Mouse (Mus musculus) central nervous system, embryonic 14 days (tissue): ENCODE results near the gene Gm17124. TPM values are rescaled to one million over a fixed set of nuclear protein-coding genes. Genes with fewer than 3 reads are reported as not detected.

ENCODE experiments used
- polyA plus RNA-seq: library from polyadenylated mRNA; depleted of rRNA; stranded (reverse); fragments of >200 nt; gene quantifications from 2 replicates; pipeline ENCODE4 v1.2.3, GENCODE M21; 2012; rRNA removed

Gm17124 gene
- not detected in 2 replicates for polyA plus RNA-seq

DNA sequence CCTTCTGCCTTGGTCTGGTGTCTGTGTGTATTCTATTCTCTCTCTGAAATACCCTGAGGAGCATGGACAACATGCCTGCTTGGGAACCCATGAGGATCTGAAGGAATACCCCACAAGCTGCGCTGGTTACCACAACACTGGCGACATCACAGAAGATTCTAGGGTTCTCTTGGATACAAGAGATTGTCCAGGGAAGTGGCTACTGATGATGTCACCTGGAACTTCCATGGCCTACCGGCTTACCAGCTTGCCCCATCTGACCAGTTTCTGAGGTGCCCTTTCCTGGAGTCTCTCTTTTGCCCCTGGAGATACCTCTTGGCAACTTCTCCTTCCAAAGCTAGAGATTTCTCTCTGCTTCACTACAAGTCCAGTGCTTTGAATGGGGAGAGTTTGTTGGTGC lies at the start of gene Gm17124:
Gene Gm17124, minus strand, starts transcription at position 101 of the 400 bp plus-strand sequence.

GRCm38 (mm10) chr14:42641817-42642216 lies 42.1 kb upstream of the Gm17124 start, which contains the start of gene Gm3633:
Gene Gm3633 (minus strand): TSS chr14:42641917.

Other genes with a start within 250 kb of the Gm17124 start
- not detected in 2 replicates for gene Gm8005, start 160.2 kb downstream of the Gm17124 start, polyA plus RNA-seq
- gene Gm8011, start 136.0 kb downstream of the Gm17124 start, polyA plus RNA-seq, result not detected in 2 replicates
- gene Gm8020, start 97.5 kb downstream of the Gm17124 start, polyA plus RNA-seq, result not detected in 2 replicates
- gene Gm8024, start 75.6 kb downstream of the Gm17124 start, polyA plus RNA-seq, result not detected in 2 replicates
- gene Gm3633, start 42.0 kb upstream of the Gm17124 start, polyA plus RNA-seq, result not detected in 2 replicates
- gene Gm10378, start 56.1 kb upstream of the Gm17124 start, polyA plus RNA-seq, result not detected in 2 replicates
- not detected in 2 replicates for gene Gm3015, start 168.9 kb upstream of the Gm17124 start, polyA plus RNA-seq
- gene Gm10377, start 198.1 kb upstream of the Gm17124 start, polyA plus RNA-seq, result not detected in 2 replicates